Mouse (Mus musculus) lung, postnatal 0 days (tissue): ENCODE data around the gene Anpep.

Experiments
- CTCF ChIP-seq: IDR thresholded peaks from 2 replicates; pipeline ENCODE4 v1.5.1; 2016; ENCODE audit warnings: antibody characterized with exemption, mild to moderate bottlenecking
- EP300 ChIP-seq: IDR thresholded peaks from 2 replicates; pipeline ENCODE4 v1.6.1; 2016; ENCODE audit warnings: antibody characterized with exemption, mild to moderate bottlenecking, control low read depth

DNA sequence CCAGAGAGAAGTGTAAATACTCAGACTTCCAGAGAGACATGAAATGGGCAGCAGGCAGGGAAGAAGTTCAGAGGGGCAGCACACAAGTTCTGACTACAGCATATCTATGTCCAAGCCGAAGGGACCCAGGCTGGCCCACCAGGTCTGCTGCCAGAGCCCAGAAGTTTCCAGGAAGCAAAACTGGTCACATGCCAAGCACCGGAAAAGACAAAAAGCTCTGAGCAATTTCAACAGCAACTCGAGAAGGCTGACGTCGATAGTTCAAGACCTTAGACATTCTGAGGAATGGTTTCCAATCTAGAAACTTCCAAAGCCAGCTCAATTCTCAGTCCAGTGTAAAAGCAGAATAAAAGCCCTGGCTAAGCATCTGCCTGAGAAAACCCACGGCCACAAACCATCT lies 29.3 kb downstream of the Anpep start:
- TF ChIP-seq CTCF (no peak), EP300 (no peak)
